22 mouse cellular contexts compared by ENCODE assay signal in genomic region chr5:90596155-90596554, GRCm38 (mm10). TPM values are rescaled to one million over a fixed set of nuclear protein-coding genes. Genes with fewer than 3 reads are reported as not detected.
"Had no signal": no experiment of that assay in that cellular context is flagged by ENCODE, and none has a peak within 500 bp of the region (broad histone marks: within the 10 kb centered on the region; RNA-seq: fewer than 3 reads in every experiment).

No protein-coding gene starts in this region.

- H3K4me3 ChIP-seq: neural tube, embryonic 13.5 days; neural tube, embryonic 15.5 days; stomach, embryonic 15.5 days had no signal

- H3K4me1 ChIP-seq: neural tube, embryonic 13.5 days; neural tube, embryonic 15.5 days had no signal

- H3K9me3 ChIP-seq: neural tube, embryonic 13.5 days; neural tube, embryonic 15.5 days; stomach, embryonic 15.5 days had no signal

- H3K27me3 ChIP-seq: neural tube, embryonic 13.5 days; neural tube, embryonic 15.5 days; stomach, embryonic 15.5 days had no signal

- H3K27ac ChIP-seq: neural tube, embryonic 13.5 days; neural tube, embryonic 15.5 days; stomach, embryonic 15.5 days; stomach, postnatal 0 days had no signal

- H3K9ac ChIP-seq: neural tube, embryonic 13.5 days; neural tube, embryonic 15.5 days; stomach, embryonic 15.5 days had no signal

- H3K36me3 ChIP-seq: neural tube, embryonic 13.5 days; neural tube, embryonic 15.5 days; stomach, embryonic 15.5 days had no signal

- DNase-seq: retina, postnatal 1 day; right cerebral cortex, adult 18-20 months; right cerebral cortex, postnatal 14 days; right cerebral cortex, postnatal 25 days; right cerebral cortex, postnatal 4 days; spleen, adult 18-20 months; thymus, adult 18-20 months; thymus, adult 2 months; thymus, postnatal 14 days; thymus, postnatal 25 days; thymus, postnatal 36 days; thymus, postnatal 4 days had no signal

RNA-seq across cellular contexts. Expression of gene 5830473C10Rik, which starts 35.2 kb away (rescaled TPM):
- total RNA-seq: neutrophil, adult 5-6 weeks had no signal
- polyA plus RNA-seq: neural tube, embryonic 13.5 days; neural tube, embryonic 14.5 days; small intestine, adult 2 months; spleen, adult 2 months; stomach, postnatal 0 days; thymus, adult 2 months; thymus, postnatal 0 days; urinary bladder, adult 2 months had no signal
